Mouse (Mus musculus) layer of hippocampus, adult 9-11 months (tissue): Measurements from ENCODE around the gene Yif1b.

Experiments
- DNase-seq: peaks from one replicate; pipeline ENCODE4 v3.0.0; 2022

Gene Yif1b

DNA sequence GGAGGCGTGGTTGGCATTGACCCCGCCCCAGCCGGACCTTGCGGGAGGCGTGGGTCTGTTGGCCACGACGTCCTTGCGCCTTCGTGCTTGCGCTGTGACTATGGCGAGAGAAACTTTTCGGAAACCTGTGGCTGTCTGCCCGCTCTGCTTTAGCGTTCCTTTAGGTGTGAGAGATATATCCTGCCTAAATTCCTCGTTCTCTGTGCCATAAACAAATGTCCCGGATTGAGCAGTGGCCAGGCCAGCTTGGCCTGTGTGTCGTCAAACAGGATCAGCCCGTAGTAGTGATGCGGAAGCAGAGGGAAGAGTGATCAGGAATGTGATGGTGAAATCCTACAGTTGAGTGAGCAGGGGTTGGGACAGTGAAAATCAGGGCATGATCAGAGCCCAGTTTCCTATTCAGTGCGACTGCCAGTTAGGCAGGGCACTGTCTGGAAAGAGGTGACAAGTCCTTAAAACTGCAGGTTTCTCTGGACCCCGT, 44.0 kb downstream of the Yif1b start:
- DNase-seq, result no peak

DNA sequence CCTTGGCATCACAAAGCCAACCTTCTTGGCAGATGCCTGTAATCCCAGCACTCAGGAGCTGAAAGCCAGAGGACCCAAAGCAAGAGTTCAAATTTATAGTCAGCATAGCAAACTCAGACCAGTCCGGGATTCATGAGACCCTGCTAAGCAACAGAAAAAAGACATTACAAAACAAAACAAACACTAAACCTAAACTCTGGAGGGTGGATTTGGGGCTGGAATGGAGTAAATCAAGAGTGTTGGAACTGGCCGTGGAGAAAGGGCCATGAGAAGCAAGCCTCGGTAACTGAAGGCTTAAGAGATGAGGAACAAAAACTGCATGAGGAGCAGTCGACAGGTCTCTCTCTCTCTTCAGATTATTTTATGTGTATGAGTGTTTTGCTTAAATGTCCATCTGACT, 45.7 kb downstream of the Yif1b start:
- no peak for DNase-seq

DNA sequence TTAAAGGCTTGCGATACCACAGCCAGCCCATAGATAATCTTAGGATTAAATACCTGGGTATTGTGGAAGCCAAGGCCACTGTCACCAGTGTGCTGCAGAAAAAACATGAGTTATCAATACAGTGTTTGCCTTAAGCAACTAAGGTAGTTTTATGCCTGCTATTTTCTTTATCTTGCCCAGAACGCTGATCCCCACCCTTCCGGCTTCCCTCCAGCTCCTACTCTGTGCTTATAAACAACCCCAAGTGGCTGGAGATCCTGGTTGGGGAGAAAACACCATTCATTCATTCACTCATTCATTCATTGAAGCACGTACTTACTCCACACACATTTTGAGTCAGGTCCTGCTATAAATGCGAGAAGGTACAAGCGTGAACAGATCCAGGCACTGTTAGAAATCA, 46.4 kb downstream of the Yif1b start:
- no peak for DNase-seq

DNA sequence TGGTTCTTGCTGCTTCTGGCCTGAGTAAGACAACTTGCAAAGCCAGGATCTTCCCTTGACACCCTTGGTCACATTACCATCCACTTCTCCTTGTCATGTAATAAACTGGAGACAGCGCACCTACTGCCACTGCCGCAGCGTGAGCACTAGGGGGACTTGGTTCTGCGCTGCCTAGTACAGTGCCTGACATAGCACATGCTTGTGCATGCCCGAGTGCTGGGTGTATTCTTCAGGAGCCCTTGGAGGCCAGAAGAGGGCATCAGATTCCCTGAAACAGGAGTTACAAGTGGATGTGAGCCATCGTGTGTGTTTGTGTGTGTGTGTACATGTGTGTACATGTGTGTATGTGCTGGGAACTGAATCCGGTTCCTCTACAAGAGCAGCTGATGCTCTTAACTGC, 49.4 kb downstream of the Yif1b start:
- no peak for DNase-seq

DNA sequence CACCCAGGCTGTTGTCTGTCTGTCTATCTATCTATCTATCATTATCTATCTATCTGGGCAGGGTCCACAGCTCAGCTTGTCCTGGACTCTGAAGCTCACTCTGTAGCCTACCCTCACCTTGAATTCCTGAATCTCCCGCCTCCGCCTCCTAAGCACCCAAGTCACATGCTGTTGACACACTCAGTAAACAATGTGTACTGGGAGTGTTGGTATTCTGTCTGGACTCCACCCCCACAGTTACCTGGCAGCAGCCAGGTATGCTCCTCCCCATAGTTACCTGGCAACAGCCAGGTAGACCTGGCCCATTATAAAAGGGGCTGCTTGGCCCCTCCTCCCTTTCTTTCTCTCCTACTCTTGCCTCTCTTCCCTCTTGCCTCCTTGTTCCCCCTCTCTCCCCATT, 50.0 kb downstream of the Yif1b start:
- DNase-seq, result no peak

DNA sequence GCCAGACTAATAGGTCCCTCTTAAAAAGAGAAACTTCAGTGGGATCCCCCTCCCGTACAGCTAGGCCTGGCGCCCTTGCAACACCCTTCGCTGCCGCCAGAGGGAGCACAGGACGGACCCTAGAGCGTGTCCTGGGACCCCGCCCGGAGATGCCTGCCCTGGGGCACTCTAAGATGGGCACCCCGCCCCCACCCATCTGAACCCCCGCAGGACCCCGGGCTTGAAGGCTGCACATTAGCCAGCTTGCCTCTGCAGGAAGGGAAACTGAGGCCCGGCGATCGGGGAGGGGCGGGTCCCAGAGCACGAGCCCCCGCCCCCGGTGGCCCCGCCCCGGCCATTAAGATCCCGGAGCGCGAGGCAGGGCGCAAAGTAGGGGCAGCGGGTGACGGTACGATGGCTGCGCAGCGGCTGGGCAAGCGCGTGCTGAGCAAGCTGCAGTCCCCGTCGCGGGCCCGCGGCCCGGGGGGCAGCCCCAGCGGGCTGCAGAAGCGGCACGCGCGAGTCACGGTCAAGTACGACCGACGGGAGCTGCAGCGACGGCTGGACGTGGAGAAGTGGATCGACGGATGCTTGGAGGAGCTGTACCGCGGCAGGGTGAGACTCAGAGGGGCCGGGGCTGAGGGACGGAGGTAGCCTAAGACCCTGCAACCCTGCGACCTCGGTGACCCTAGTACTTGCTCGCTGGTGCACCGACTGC, 51.0 kb downstream of the Yif1b start, which contains the start of gene Ppp1r14a:
Gene Ppp1r14a, plus strand, starts transcription at position 367 of the 697 bp plus-strand sequence.
- DNase-seq, result no peak

DNA sequence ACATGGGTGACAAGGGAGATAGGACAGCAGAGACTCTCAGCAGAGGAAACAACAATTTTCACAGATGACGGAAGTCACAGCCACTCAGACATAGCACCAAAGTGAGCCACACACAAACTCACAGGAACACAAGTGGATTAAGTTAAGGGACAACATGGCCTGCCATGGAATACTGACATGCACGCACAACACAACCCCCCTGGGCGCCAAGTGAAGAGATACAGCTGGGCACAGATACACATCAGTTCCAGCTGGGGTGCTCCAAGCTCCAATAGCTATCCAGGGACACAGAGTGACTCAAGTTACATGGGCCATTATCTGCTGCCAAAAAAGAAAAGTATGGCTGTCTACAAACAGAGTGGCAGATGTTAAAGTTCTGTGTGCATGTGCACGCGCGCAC, 51.7 kb downstream of the Yif1b start:
- DNase-seq, result no peak

DNA sequence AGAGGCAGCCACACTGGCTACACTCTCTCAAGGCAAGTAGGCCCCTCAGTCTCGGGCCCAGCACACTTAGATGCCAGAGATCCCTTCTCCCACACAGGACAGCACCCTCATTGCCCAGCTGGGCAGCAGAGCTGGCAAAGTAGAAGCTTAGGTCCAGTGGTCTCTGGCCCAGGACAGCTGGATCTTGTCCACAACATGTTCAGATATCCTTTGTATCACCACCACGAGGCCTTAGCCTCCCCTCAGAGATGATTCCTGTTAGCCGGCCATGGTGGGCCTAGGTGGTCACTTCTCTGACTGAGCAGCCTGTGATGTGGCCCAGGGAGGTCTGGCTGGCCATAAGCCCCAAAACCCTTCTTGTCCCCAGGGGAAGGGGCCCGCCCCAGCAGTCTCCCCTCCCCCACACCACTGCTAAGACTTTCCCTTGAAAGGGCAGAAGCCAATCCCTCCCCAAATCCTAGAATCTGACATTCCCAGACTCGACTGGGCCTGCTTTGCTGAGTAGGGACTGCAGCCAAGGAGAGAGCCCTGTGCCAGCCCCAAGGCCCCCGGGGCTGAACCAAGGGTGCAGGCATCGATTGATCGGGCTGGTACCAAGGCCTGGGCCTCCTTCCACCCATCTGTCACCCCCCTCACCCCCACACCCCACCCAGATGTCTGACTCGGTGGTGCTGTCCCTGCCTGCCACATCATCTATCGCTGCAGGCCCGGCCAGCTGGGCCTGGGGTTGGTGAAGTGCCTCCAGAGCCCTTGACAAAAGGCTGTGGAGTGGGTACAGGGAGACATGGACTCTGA, 52.8 kb downstream of the Yif1b start:
- peak; percentile 86 for DNase-seq

DNA sequence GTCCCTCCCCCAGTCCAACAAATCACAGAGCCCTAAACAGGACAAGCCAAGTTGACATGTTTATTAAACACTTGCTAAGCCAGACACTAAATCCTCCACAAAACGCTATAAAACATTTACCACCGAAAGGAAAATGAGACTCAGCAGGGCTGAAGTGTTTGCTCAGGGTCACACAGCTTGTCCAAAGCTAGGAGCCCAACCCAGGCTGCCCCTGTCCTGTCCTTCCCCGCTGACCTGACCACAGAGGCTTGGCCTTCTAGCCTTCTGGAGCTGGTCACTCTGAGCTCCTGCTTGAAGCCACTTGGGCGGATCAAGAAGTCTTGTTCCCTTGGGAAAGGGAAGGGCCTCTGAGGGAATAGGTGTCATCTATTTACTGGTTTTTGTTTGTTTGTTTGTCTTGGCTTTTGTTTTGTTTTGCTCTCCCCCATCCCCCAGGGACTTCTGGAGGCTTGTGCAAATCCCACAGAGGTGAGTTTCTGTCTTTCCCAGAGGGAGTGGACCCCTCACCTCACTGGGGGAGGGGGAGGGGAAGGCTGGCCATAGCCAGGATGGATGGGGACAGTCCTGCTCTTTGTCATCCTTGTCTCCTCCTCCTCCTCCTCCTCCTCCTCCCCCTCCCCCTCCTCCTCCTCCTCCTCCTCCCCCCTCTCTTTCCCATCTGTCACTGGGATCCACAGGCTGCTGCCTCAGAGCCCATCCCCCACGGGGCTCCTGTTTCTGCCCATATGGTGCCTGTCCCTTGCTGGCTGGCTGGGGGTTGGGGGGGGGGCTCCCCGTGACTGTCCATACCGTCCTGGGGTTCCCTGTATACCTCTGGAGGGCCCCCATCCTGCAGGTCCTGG, 53.7 kb downstream of the Yif1b start:
- no peak for DNase-seq

DNA sequence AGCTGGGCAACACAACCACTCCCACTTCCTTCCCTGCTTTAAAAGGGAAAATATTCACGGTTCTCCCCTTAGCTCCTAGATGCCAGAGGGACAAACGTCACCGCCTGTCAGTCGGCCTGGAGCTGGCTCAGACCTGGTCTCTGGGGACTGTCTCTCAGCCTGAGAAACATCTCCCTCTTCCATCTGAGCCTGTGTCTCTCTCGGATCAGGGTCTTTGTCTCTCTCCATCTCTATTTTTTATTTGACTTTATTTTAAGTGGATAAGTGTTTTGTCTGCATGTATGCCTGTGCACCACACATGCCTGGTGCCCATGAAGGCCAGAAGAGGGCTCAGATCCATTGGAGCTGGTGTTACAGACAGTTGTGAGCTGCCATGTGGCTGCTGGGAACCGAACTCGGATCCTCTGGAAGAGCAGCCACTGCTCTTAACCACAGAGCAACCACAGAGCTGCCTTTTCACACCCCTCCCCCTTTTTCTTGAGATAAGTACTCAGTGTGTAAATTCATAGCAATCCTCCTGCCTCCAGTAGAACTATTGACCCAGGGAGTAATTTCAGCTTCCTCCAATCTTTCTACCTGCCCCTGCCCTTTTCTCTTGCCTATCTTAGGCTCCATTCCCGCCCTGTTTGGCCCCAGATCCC, 54.4 kb downstream of the Yif1b start:
- no peak for DNase-seq

DNA sequence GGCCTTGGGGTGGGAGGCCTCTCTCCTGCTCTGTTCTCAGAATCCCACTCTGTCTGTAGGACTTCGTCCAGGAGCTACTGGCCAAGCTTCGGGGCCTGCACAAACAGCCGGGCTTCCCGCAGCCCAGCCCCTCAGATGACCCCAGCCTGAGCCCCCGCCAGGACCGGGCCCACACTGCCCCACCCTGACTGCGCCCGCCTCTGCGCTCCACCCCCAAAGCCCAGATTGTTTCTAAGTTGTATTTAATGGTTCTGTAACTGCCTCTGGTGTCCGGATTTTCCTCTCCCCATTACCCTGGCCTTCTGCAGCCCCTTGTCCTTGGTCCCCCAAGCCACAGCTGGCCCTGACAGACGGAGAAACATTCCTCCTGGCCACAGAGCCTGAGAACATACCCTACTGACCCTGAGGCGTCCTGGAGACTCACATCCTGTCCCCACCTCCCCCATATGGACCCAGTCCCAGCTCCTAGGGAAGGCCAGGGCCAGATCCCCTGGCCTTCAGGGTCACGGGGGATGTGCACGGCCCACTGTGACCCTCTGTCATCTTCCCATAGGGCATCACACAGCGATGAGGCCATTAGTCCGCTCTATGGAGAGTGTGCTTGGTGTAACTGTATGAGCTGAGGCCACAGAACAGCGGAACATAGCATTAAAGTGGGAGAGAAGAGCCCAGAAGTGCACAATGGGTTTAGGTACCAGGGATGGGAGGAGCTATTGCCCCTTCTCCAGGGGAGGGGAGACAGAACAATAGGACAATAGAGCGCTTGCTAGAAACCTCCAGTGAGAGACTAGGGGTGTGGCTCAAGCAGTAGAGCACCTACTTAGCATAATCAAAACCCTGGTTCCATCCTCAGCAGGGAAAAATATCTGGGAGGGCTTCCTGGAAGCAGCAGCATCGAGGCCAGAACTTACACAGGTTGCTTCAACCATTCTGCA, 55.3 kb downstream of the Yif1b start:
- DNase-seq, result no peak

DNA sequence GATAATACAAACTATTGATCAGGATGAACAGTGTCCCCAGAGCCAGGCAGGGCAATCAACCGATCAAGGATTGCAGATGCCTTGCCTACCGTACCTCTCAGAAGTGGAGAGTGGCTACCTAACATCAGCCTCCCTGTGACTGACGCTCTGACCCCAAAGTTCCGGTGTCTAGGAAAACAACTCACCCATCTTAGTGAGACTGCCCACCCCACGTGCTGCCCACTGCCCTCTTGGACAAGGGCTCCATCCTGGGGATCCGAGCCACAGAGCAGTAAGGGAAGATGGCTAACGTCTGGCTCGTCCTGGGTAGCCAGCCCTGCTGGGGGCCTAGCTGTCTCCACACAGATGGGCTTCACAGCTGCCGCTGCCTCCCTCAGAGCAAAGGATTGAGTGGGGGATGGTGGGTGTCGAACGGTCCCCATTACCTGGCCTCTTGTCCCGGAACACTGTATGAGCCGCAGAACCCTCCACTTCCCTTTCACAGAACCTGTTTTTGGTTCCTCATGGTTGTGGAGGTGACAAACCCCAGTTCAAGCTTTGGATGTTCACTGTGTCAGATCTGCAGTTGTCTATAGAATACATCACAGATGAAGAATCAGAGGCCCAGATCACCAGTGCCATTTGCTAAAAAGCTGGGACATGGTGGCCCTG, 56.1 kb downstream of the Yif1b start:
- no peak for DNase-seq

DNA sequence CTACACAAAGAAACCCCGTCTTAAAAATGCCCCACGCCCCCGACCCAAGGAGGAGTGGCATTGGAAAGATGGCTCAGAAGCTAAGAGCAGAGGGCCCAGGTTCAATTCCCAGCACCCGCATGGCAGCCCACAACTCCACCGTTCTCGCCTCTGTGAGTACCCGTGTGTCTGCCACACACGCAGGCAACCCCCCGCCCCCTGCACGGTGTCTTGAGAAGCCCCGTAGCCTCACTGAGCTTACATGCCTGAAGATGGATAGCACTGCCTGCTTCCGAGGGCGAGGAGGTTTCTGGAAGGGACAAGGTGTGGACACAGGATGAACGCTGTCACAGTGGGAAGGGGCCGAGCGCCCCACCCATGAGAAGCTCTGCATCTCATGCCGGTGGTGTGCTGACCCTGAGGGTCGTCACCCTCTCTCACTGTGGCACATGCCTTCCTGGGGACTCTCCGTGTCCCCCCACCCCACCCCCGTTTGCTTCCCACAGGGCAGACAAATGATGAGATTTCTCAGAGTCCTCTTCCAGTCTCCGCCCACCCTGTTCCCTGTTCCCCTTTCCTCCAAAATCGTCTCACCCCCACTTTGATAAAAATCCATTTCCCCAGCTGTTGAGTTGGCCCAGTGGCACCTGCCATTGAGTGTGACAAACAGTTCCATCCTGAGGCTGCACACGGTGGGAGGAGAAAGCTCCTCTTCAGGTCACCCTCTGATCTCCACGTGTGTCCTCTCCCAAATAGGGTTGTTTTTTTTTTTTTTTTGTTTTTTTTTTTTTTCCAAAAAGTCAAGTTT, 57.9 kb downstream of the Yif1b start:
- DNase-seq, result peak; percentile 5

DNA sequence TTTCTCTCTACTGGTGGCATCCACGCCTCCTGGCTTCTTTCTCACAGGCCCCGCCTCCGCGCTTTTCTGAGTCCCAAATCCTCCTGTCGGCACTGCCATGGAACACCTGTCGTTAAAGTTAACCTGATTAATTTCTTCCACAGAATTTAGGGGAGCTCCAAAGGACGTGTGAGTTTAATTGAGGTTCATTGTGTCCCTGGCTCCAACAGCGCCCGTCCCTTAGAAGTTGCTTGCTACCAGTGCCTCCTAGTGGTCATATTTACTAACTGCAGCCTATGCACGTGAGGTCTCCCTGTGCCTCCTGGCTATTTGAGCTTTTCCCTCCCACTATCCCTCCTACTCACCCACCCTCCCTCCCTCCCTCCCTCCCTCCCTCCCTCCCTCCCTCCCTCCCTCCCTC, 58.9 kb downstream of the Yif1b start:
- DNase-seq, result no peak
